Mouse (Mus musculus) ES-E14 (cell line): Measurements from ENCODE around the gene Ogg1. TPM values are rescaled to one million over a fixed set of nuclear protein-coding genes. Genes with fewer than 3 reads are reported as not detected.

ENCODE experiments used
- DNase-seq: peaks from one replicate; pipeline ENCODE4 v3.0.0-alpha.2; 2013; ENCODE audit warnings: low read depth, low spot score
- H3K27ac ChIP-seq: 2 replicates; pipeline ENCODE4 v1.5.1; 2012; ENCODE audit warnings: low read depth, mild to moderate bottlenecking, low read length, moderate library complexity, mixed read lengths; ENCODE audit not compliant: poor library complexity, insufficient read depth, severe bottlenecking
- H3K36me3 ChIP-seq: 2 replicates; pipeline ENCODE4 v1.6.1; 2012; ENCODE audit warnings: mild to moderate bottlenecking, low read length, moderate library complexity, mixed read lengths; ENCODE audit not compliant: control insufficient read depth, poor library complexity, insufficient read depth, severe bottlenecking
- H3K4me1 ChIP-seq, 2 experiments: fragments of 150-350 bp in 1 of 2; sonication (generic) in 1 of 2; 2 replicates each; pipeline ENCODE4 v1.6.1; 2012; ENCODE audit warnings: low read length in 2 of 2, mild to moderate bottlenecking in 1 of 2, mixed read lengths in 1 of 2; ENCODE audit not compliant: control insufficient read depth in 2 of 2, insufficient read depth in 2 of 2, poor library complexity in 1 of 2
- H3K4me3 ChIP-seq, 2 experiments: fragments of 150-350 bp in 1 of 2; sonication (generic) in 1 of 2; 2 replicates each; pipeline ENCODE4 v1.5.1; 2012; ENCODE audit warnings: low read length in 2 of 2, low read depth in 1 of 2, mild to moderate bottlenecking in 1 of 2, mixed read lengths in 1 of 2; ENCODE audit not compliant: insufficient read depth in 1 of 2, poor library complexity in 1 of 2, severe bottlenecking in 1 of 2
- H3K9ac ChIP-seq: 2 replicates; pipeline ENCODE4 v1.6.1; 2012; ENCODE audit warnings: low read depth, mild to moderate bottlenecking, low read length, mixed read lengths; ENCODE audit not compliant: poor library complexity, insufficient read depth, severe bottlenecking
- H3K9me3 ChIP-seq: fragments of 150-350 bp; sonication (generic); 2 replicates; pipeline ENCODE4 v1.6.1; 2012; ENCODE audit warnings: low read depth, mild to moderate bottlenecking, low read length; ENCODE audit not compliant: control insufficient read depth, insufficient read depth
- CHD2 ChIP-seq: IDR thresholded peaks from 2 replicates; pipeline ENCODE4 v1.6.1; 2014; ENCODE audit warnings: mild to moderate bottlenecking, low read depth, low read length, inconsistent platforms
- HCFC1 ChIP-seq: IDR thresholded peaks from 2 replicates; pipeline ENCODE4 v1.6.1; 2012; ENCODE audit warnings: low read length, inconsistent platforms, borderline replicate concordance; ENCODE audit not compliant: insufficient read depth
- MAFK ChIP-seq: IDR thresholded peaks from 2 replicates; pipeline ENCODE4 v1.6.1; 2014; ENCODE audit warnings: mild to moderate bottlenecking, low read depth, low read length, inconsistent platforms; ENCODE audit not compliant: insufficient read depth
- ZC3H11A ChIP-seq: IDR thresholded peaks from 2 replicates; pipeline ENCODE4 v1.6.1; 2012; ENCODE audit warnings: low read depth, mild to moderate bottlenecking, inconsistent platforms, low read length, borderline replicate concordance
- ZNF384 ChIP-seq: IDR thresholded peaks from 2 replicates; pipeline ENCODE4 v1.6.1; 2012; ENCODE audit warnings: low read depth, low read length, inconsistent platforms
- in situ Hi-C, 2 experiments: fragments of 600-800 bp; cut with MboI; formaldehyde crosslinking; loops; one replicate each; pipeline ENCODE4 v1.15.1; 2025; ENCODE audit warnings: low sequenced_read_pairs in 2 of 2, inconsistent platforms in 1 of 2; ENCODE audit not compliant: unreplicated experiment in 2 of 2
- total RNA-seq: library from RNA; depleted of rRNA; stranded (reverse); fragments of 300-350 nt; gene quantifications from 2 replicates; pipeline ENCODE4 v1.2.3, GENCODE M21; 2012

Ogg1 gene
- total RNA-seq, 1 experiment: 13.0 TPM

DNA sequence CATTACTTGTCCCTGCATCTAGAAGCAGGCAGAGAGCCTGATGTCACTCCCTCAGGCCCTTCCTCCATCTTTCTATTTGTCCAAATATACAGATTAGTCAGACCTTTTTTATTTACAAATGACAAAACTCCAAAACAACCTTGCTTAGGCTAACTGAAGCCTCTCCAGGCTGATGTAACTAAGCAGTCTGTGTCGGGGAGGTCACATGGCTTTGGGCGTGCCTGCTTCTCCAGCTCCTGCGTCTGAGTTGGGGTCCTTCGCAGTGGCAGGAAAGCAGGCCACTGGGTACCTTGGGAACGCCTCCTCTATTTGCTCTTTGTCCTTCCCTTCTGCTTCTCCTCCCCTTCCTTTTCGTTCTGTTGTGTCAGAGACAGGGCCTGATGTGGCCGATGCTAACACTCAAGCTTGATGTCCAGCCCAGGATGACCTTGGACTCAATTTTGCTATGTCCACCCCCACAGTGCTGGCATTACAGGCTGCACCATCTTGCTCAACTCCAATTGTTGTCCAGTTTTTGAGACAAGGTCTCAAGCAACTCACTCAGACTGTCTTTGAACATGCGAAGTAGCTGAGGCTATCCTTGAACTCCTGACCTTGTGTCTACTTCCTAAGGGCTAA lies 37.9 kb downstream of the Ogg1 start:
- Histone ChIP-seq H3K9me3 (no peaks in the 10 kb centered on the region), H3K9ac (no peak overlapping the region), H3K4me3 (no peak overlapping the region), H3K4me1 (peaks cover 6 to 19% of the 10 kb centered on the region in 2 experiments; a peak in 3 of 4 replicates), H3K27ac (peak overlapping the region; percentile 22; the same call in 1 of the 2 replicates), H3K36me3 (peaks cover 9% of the 10 kb centered on the region; the same call in 1 of the 2 replicates)
- TF ChIP-seq HCFC1 (no peak), CHD2 (no peak), ZNF384 (no peak), ZC3H11A (no peak), MAFK (no peak)
- no peak for DNase-seq
- in situ Hi-C loops: no loop called here

DNA sequence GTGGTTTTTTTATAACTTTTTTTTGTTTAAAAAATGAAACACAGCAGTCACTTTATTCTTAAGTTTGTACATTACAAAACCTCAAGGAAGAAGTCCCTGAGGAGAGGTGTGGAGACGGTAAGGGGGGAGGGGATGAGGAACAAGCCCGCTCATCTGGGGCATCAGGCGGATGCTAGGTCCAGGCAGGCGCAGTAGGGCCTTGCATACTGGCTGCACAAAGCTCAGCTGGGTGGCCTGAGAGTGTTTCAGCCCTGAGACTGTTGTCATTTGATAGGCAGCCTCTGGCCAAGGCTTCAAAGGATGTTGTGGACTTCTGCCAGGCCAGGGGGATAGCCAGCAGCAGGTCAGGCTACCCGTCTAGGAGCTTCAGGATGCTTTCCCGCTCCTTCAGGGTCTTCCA lies 39.9 kb downstream of the Ogg1 start:
- Histone ChIP-seq H3K36me3 (peaks cover 23% of the 10 kb centered on the region; the same call in 1 of the 2 replicates), H3K9ac (peak overlapping the region; percentile 76), H3K9me3 (no peaks in the 10 kb centered on the region), H3K4me1 (peaks cover 6 to 19% of the 10 kb centered on the region in 2 experiments; a peak in 3 of 4 replicates), H3K27ac (peak overlapping the region; percentile 79), H3K4me3 (peak overlapping the region; percentile 42 to 45)
- TF ChIP-seq MAFK (no peak), HCFC1 (no peak), ZC3H11A (no peak), CHD2 (no peak), ZNF384 (no peak)
- DNase-seq: no peak
- in situ Hi-C loops: no loop called here

DNA sequence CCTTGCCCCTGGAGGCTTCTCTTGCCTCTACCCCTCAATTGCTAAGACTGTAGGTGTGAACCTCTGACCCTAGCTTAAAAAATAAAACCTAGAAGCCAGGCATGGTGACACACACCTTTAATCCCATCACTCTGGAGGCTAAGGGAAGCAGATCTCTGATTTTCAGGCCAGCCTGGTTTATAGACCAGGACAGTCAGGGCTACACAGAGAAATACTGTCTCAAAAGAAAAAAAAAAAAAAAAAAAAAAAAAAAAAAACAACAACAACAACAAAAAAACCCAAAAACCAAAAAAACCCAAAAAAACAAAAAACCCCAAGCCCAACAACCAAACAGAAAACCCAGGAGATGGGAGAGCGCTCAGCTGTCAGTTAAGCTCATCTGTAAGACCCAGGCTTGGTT lies 40.8 kb downstream of the Ogg1 start:
- in situ Hi-C loops: no loop called here
- Histone ChIP-seq H3K4me1 (peaks cover 6 to 15% of the 10 kb centered on the region in 2 experiments; a peak in 3 of 4 replicates), H3K36me3 (peaks cover 33% of the 10 kb centered on the region), H3K4me3 (no peak overlapping the region), H3K9ac (no peak overlapping the region; the same call in 1 of the 2 replicates), H3K27ac (peak overlapping the region; percentile 63; the same call in 1 of the 2 replicates), H3K9me3 (no peaks in the 10 kb centered on the region)
- TF ChIP-seq MAFK: no peak
- peak; percentile 93 for TF ChIP-seq ZNF384
- DNase-seq: no peak

DNA sequence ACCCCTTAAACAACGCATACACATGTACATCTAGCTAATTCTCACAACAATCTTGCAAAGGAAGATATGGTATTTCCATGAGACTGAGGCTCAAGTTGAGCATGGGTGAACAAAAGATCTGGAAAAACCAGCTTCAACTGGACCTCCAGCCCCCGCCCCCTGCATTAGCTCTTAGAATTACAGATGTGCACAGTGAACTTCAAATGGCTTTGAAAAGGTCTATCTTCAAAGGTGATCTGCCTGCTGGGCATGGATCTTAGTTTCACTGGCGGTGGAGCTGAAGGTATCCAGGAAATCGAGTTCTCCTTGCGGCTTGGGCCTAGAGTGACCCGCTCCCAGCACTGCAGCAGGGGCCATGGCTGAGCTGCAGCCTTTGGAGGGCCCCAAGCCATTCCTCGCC lies 41.4 kb downstream of the Ogg1 start:
- peak; percentile 71 for DNase-seq
- Histone ChIP-seq H3K9ac (peak overlapping the region; percentile 56; the same call in 1 of the 2 replicates), H3K4me1 (peaks cover 6 to 15% of the 10 kb centered on the region in 2 experiments; a peak in 3 of 4 replicates), H3K4me3 (peak overlapping the region; percentile 8 to 11; a peak in 1 of 4 replicates), H3K9me3 (no peaks in the 10 kb centered on the region), H3K27ac (peak overlapping the region; percentile 63; the same call in 1 of the 2 replicates), H3K36me3 (peaks cover 33% of the 10 kb centered on the region)
- in situ Hi-C loops: no loop called here
- TF ChIP-seq ZC3H11A (no peak), CHD2 (no peak), ZNF384 (no peak), MAFK (no peak), HCFC1 (no peak)

DNA sequence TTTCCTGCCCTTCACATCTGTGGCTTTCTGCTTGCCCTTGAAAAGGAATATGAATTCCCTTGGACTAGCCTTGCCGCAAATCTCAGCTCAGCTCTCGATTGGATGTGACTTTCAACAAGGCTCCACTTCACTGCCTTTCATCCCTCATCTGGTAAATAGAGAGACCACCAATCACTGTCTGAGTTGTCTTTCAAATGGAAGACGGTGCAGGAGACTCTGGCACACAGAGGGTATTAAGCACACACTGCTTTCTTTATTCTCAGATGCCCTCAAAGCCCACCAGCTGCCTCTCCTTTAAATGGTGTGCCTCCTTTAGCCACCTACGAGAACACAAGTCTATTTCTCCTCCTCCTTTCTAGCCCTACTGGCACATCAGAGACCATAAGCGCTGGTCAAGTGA lies 41.8 kb downstream of the Ogg1 start:
- Histone ChIP-seq H3K9me3 (no peaks in the 10 kb centered on the region), H3K9ac (peak overlapping the region; percentile 56; the same call in 1 of the 2 replicates), H3K4me1 (peaks cover 6 to 15% of the 10 kb centered on the region in 2 experiments; a peak in 3 of 4 replicates), H3K4me3 (no peak overlapping the region), H3K27ac (peak overlapping the region; percentile 54; the same call in 1 of the 2 replicates), H3K36me3 (peaks cover 36% of the 10 kb centered on the region)
- in situ Hi-C loops: no loop called here
- no peak for DNase-seq
- TF ChIP-seq HCFC1 (no peak), CHD2 (no peak), ZNF384 (no peak), ZC3H11A (no peak), MAFK (no peak)
